Mouse (Mus musculus): ENCODE data around the gene Grk1. TPM values are rescaled to one million over a fixed set of nuclear protein-coding genes. Genes with fewer than 3 reads are reported as not detected.

Gene Grk1
- polyA plus RNA-seq (2015; fragmentation: Nextera tagmentation; extraction: Ambion mirVana), result not detected in 2 replicates

GRCm38 (mm10) chr8:13404666-13405131, at the start of gene Grk1:
TSS of gene Grk1 (plus strand) at chr8:13405081.
- H3K4me1 ChIP-seq (ENCODE audit: control insufficient read depth, insufficient read depth, low read depth, low read length), result no peaks in the 10 kb centered on the region
- no peak within 1 kb of the TSS for H3K9ac ChIP-seq (ENCODE audit: low read depth, low read length)
- no peak within 1 kb of the TSS for H3K27ac ChIP-seq (ENCODE audit: low read depth, low read length)
- H3K27me3 ChIP-seq (replicated peaks; ENCODE audit: control insufficient read depth, insufficient read depth, low read length), result no peaks in the 10 kb centered on the region
- no peaks in the 10 kb centered on the region for H3K36me3 ChIP-seq (ENCODE audit: control insufficient read depth, insufficient read depth, low read length)
- no peaks in the 10 kb centered on the region for H3K9me3 ChIP-seq (ENCODE audit: control insufficient read depth, low read length)
- H3K4me2 ChIP-seq (ENCODE audit: low read length), result no peak within 1 kb of the TSS
- no peak within 1 kb of the TSS for H3K4me3 ChIP-seq (ENCODE audit: low read length)
- ATAC-seq, result no peak
- 81% methylated on average over 5 of the region's 5 CpGs for WGBS

GRCm38 (mm10) chr8:13356221-13356620, 48.7 kb upstream of the Grk1 start:
- H3K4me1 ChIP-seq (ENCODE audit: control insufficient read depth, insufficient read depth, low read depth, low read length), result no peaks in the 10 kb centered on the region
- H3K4me3 ChIP-seq (ENCODE audit: low read length), result no peak overlapping the region
- no peak for ATAC-seq
- H3K9ac ChIP-seq (ENCODE audit: low read depth, low read length), result no peak overlapping the region
- 92% methylated on average over 6 of the region's 6 CpGs for WGBS
- H3K27ac ChIP-seq (ENCODE audit: low read depth, low read length), result no peak overlapping the region
- H3K36me3 ChIP-seq (ENCODE audit: control insufficient read depth, insufficient read depth, low read length), result peaks cover 50% of the 10 kb centered on the region
- no peaks in the 10 kb centered on the region for H3K9me3 ChIP-seq (ENCODE audit: control insufficient read depth, low read length)
- no peaks in the 10 kb centered on the region for H3K27me3 ChIP-seq (replicated peaks; ENCODE audit: control insufficient read depth, insufficient read depth, low read length)
- H3K4me2 ChIP-seq (ENCODE audit: low read length), result no peak overlapping the region

GRCm38 (mm10) chr8:13356681-13357080, 48.2 kb upstream of the Grk1 start:
- no peak overlapping the region for H3K4me3 ChIP-seq (ENCODE audit: low read length)
- no peak overlapping the region for H3K4me2 ChIP-seq (ENCODE audit: low read length)
- 81% methylated on average over 10 of the region's 10 CpGs for WGBS
- ATAC-seq, result no peak
- H3K4me1 ChIP-seq (ENCODE audit: control insufficient read depth, insufficient read depth, low read depth, low read length), result no peaks in the 10 kb centered on the region
- H3K9ac ChIP-seq (ENCODE audit: low read depth, low read length), result no peak overlapping the region
- H3K36me3 ChIP-seq (ENCODE audit: control insufficient read depth, insufficient read depth, low read length), result peaks cover 53% of the 10 kb centered on the region
- H3K9me3 ChIP-seq (ENCODE audit: control insufficient read depth, low read length), result no peaks in the 10 kb centered on the region
- no peak overlapping the region for H3K27ac ChIP-seq (ENCODE audit: low read depth, low read length)
- no peaks in the 10 kb centered on the region for H3K27me3 ChIP-seq (replicated peaks; ENCODE audit: control insufficient read depth, insufficient read depth, low read length)

GRCm38 (mm10) chr8:13360213-13360612, 44.7 kb upstream of the Grk1 start:
- WGBS, result 94% methylated on average over 7 of the region's 7 CpGs
- Histone ChIP-seq H3K36me3 (ENCODE audit: control insufficient read depth, insufficient read depth, low read length) (peaks cover 53% of the 10 kb centered on the region), H3K4me1 (ENCODE audit: control insufficient read depth, insufficient read depth, low read depth, low read length) (no peaks in the 10 kb centered on the region), H3K9me3 (ENCODE audit: control insufficient read depth, low read length) (no peaks in the 10 kb centered on the region), H3K27ac (ENCODE audit: low read depth, low read length) (no peak overlapping the region), H3K27me3 (replicated peaks; ENCODE audit: control insufficient read depth, insufficient read depth, low read length) (no peaks in the 10 kb centered on the region), H3K9ac (ENCODE audit: low read depth, low read length) (no peak overlapping the region), H3K4me2 (ENCODE audit: low read length) (no peak overlapping the region), H3K4me3 (ENCODE audit: low read length) (no peak overlapping the region)
- ATAC-seq, result no peak

- Histone ChIP-seq H3K36me3 (ENCODE audit: control insufficient read depth, insufficient read depth, low read length) (peaks cover 46% of the 10 kb centered on the region), H3K27me3 (replicated peaks; ENCODE audit: control insufficient read depth, insufficient read depth, low read length) (no peaks in the 10 kb centered on the region), H3K4me1 (ENCODE audit: control insufficient read depth, insufficient read depth, low read depth, low read length) (no peaks in the 10 kb centered on the region), H3K9ac (ENCODE audit: low read depth, low read length) (no peak overlapping the region), H3K4me2 (ENCODE audit: low read length) (no peak overlapping the region), H3K27ac (ENCODE audit: low read depth, low read length) (no peak overlapping the region), H3K4me3 (ENCODE audit: low read length) (no peak overlapping the region), H3K9me3 (ENCODE audit: control insufficient read depth, low read length) (no peaks in the 10 kb centered on the region)
- WGBS, result 96% methylated on average over 6 of the region's 6 CpGs
- ATAC-seq, result no peak
Measured at GRCm38 (mm10) chr8:13361865-13362264, 43.0 kb upstream of the Grk1 start.

- ATAC-seq, result no peak
- Histone ChIP-seq H3K27me3 (replicated peaks; ENCODE audit: control insufficient read depth, insufficient read depth, low read length) (no peaks in the 10 kb centered on the region), H3K4me2 (ENCODE audit: low read length) (no peak overlapping the region), H3K36me3 (ENCODE audit: control insufficient read depth, insufficient read depth, low read length) (peaks cover 32% of the 10 kb centered on the region), H3K27ac (ENCODE audit: low read depth, low read length) (no peak overlapping the region), H3K4me3 (ENCODE audit: low read length) (no peak overlapping the region), H3K9me3 (ENCODE audit: control insufficient read depth, low read length) (no peaks in the 10 kb centered on the region), H3K4me1 (ENCODE audit: control insufficient read depth, insufficient read depth, low read depth, low read length) (no peaks in the 10 kb centered on the region), H3K9ac (ENCODE audit: low read depth, low read length) (no peak overlapping the region)
- 94% methylated on average over 8 of the region's 8 CpGs for WGBS
Measured at GRCm38 (mm10) chr8:13373151-13373662, 31.7 kb upstream of the Grk1 start.

- Histone ChIP-seq H3K4me1 (ENCODE audit: control insufficient read depth, insufficient read depth, low read depth, low read length) (no peaks in the 10 kb centered on the region), H3K36me3 (ENCODE audit: control insufficient read depth, insufficient read depth, low read length) (peaks cover 12% of the 10 kb centered on the region; the same call in 1 of the 2 replicates), H3K4me3 (ENCODE audit: low read length) (no peak overlapping the region), H3K9me3 (ENCODE audit: control insufficient read depth, low read length) (no peaks in the 10 kb centered on the region), H3K27ac (ENCODE audit: low read depth, low read length) (no peak overlapping the region), H3K4me2 (ENCODE audit: low read length) (no peak overlapping the region), H3K27me3 (replicated peaks; ENCODE audit: control insufficient read depth, insufficient read depth, low read length) (no peaks in the 10 kb centered on the region), H3K9ac (ENCODE audit: low read depth, low read length) (no peak overlapping the region)
- ATAC-seq, result no peak
- 90% methylated on average over 7 of the region's 7 CpGs for WGBS
Measured at GRCm38 (mm10) chr8:13381630-13382029, 23.3 kb upstream of the Grk1 start.

GRCm38 (mm10) chr8:13382536-13382935, 22.3 kb upstream of the Grk1 start:
- H3K4me3 ChIP-seq (ENCODE audit: low read length), result no peak overlapping the region
- 87% methylated on average over 3 of the region's 3 CpGs for WGBS
- H3K9ac ChIP-seq (ENCODE audit: low read depth, low read length), result no peak overlapping the region
- no peaks in the 10 kb centered on the region for H3K4me1 ChIP-seq (ENCODE audit: control insufficient read depth, insufficient read depth, low read depth, low read length)
- H3K27ac ChIP-seq (ENCODE audit: low read depth, low read length), result no peak overlapping the region
- H3K4me2 ChIP-seq (ENCODE audit: low read length), result no peak overlapping the region
- peaks cover 12% of the 10 kb centered on the region; the same call in 1 of the 2 replicates for H3K36me3 ChIP-seq (ENCODE audit: control insufficient read depth, insufficient read depth, low read length)
- no peak for ATAC-seq
- no peaks in the 10 kb centered on the region for H3K27me3 ChIP-seq (replicated peaks; ENCODE audit: control insufficient read depth, insufficient read depth, low read length)
- no peaks in the 10 kb centered on the region for H3K9me3 ChIP-seq (ENCODE audit: control insufficient read depth, low read length)

GRCm38 (mm10) chr8:13382999-13383398, 21.9 kb upstream of the Grk1 start:
- no peak for ATAC-seq
- H3K4me3 ChIP-seq (ENCODE audit: low read length), result no peak overlapping the region

More at GRCm38 (mm10) chr8:13382999-13383398, 21.9 kb upstream of the Grk1 start:
- H3K9ac ChIP-seq (ENCODE audit: low read depth, low read length), result no peak overlapping the region
- 99% methylated on average over 4 of the region's 4 CpGs for WGBS
- H3K9me3 ChIP-seq (ENCODE audit: control insufficient read depth, low read length), result no peaks in the 10 kb centered on the region
- no peaks in the 10 kb centered on the region for H3K4me1 ChIP-seq (ENCODE audit: control insufficient read depth, insufficient read depth, low read depth, low read length)
- H3K36me3 ChIP-seq (ENCODE audit: control insufficient read depth, insufficient read depth, low read length), result peaks cover 12% of the 10 kb centered on the region; the same call in 1 of the 2 replicates
- H3K4me2 ChIP-seq (ENCODE audit: low read length), result no peak overlapping the region
- no peak overlapping the region for H3K27ac ChIP-seq (ENCODE audit: low read depth, low read length)
- H3K27me3 ChIP-seq (replicated peaks; ENCODE audit: control insufficient read depth, insufficient read depth, low read length), result no peaks in the 10 kb centered on the region
